Mouse (Mus musculus): Measurements from ENCODE around the gene Ell. TPM values are rescaled to one million over a fixed set of nuclear protein-coding genes. Genes with fewer than 3 reads are reported as not detected.
A peak's percentile ranks its signal among the peaks of the same experiment; 100 is the strongest.

Gene Ell
- polyA plus RNA-seq (2015; fragmentation: Nextera tagmentation; extraction: Ambion mirVana): 15.1 and 20.9 TPM in 2 replicates

DNA sequence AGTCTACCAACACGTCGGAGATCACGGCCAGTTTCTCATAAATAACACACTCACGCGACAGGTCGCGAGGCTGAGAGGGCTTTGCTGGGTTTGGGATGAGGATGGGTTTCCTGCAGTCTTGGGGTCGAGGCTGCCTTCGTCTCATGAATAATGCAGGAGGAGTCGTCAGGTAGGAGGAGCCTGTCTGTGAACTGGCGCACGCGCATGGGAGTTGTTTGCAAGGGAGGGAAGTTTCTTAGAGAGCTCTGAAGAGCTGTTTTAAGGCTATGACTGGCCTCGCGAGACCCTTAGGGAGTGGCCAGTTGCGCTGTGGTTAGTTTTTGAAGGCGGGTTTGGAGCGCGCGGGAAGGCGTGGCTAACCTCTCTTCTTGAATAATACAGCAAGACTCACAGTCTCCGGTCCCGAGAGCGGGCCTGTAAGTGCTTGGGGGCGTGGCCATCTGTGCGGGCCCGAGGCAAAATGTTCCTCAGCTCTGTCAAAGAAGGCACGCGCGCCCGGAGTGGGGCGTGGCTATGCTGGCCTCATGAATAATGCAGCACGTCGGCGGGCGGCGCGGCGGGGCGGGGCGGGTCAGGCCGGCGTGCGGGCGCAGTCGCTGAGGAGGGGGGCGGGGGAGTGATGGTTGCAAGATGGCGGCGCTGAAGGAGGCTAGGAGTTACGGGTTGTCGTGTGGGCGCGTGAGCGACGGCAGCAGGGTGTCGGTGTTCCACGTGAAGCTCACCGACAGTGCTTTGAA is at the start of gene Ell:
Ell (plus strand) TSS at position 381 of the 737 bp plus-strand sequence.
- under 1% methylated on average over 58 of the region's 58 CpGs for WGBS
- peak within 1 kb of the TSS; percentile 91 for H3K4me2 ChIP-seq
- H3K36me3 ChIP-seq: peaks cover 20% of the 10 kb centered on the region
- H3K27ac ChIP-seq (replicated peaks): peak within 1 kb of the TSS; percentile 96
- H3K4me1 ChIP-seq (replicated peaks): peaks cover 46% of the 10 kb centered on the region
- peak within 1 kb of the TSS; percentile 79 for H3K9ac ChIP-seq
- peak within 1 kb of the TSS; percentile 78 for H3K4me3 ChIP-seq
- no peaks in the 10 kb centered on the region for H3K9me3 ChIP-seq
- peak; percentile 91 for ATAC-seq (ENCODE audit: low FRiP score, low read depth)
- H3K27me3 ChIP-seq: no peaks in the 10 kb centered on the region

GRCm38 (mm10) chr8:70489576-70489975 is 49.7 kb upstream of the Ell start:
- Histone ChIP-seq H3K9ac (no peak overlapping the region), H3K4me2 (peak overlapping the region; percentile 37)

GRCm38 (mm10) chr8:70490061-70490879 is 49.0 kb upstream of the Ell start:
- no peak for ATAC-seq (ENCODE audit: low FRiP score, low read depth)
- H3K27ac ChIP-seq (replicated peaks): no peak overlapping the region
- no peaks in the 10 kb centered on the region for H3K9me3 ChIP-seq
- 0 out of 2 replicates have a peak overlapping the region, but pooled peaks have one; percentile 2 for H3K4me3 ChIP-seq
- H3K4me2 ChIP-seq: no peak overlapping the region
- peaks cover 87% of the 10 kb centered on the region for H3K27me3 ChIP-seq
- 8% methylated on average over 10 of the region's 10 CpGs for WGBS
- H3K36me3 ChIP-seq: no peaks in the 10 kb centered on the region
- H3K4me1 ChIP-seq (replicated peaks): peaks cover 73% of the 10 kb centered on the region
- H3K9ac ChIP-seq: no peak overlapping the region

More at GRCm38 (mm10) chr8:70489576-70489975, 49.7 kb upstream of the Ell start:
- H3K27ac ChIP-seq (replicated peaks): no peak overlapping the region
- peaks cover 87% of the 10 kb centered on the region for H3K27me3 ChIP-seq
- no peak for ATAC-seq (ENCODE audit: low FRiP score, low read depth)
- WGBS: under 1% methylated on average over 37 of the region's 41 CpGs
- peak overlapping the region; percentile 13; the same call in 1 of the 2 replicates for H3K4me3 ChIP-seq
- peaks cover 67% of the 10 kb centered on the region for H3K4me1 ChIP-seq (replicated peaks)
- peaks cover 3% of the 10 kb centered on the region; the same call in 1 of the 2 replicates for H3K36me3 ChIP-seq
- H3K9me3 ChIP-seq: no peaks in the 10 kb centered on the region

DNA sequence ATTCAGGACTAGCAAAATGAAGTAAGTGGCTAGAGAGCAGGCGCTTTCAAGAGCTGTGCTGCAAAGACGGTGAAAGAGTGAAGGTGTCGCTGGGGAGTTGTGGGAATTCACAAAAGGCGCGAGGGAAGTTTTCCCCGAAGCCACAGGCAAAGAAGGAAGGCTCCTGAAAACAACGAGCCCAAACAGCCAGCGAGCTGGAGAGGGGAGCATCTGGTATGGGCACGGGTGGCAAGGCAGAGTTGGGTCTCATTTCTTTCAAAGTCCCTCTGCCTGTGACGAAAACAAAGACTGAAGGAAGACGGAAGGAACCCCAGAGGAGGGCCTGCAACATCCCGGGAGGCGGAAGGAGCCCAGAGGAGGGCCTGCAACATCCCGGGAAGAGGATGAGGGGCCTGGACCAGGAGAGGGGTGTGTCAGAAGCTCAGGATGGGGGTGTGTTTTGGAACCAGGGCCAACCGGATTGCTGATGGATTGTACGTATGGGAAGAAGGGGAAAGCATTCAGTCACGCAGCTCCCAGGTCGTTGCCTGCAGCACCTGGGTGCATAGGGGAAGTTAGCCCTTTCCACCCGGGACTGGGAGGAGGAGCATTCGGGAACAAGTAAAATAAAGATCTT is 48.3 kb upstream of the Ell start:
- Histone ChIP-seq H3K4me2 (no peak overlapping the region), H3K9ac (no peak overlapping the region), H3K4me1 (replicated peaks) (peaks cover 78% of the 10 kb centered on the region), H3K9me3 (no peaks in the 10 kb centered on the region), H3K4me3 (0 out of 2 replicates have a peak overlapping the region, but pooled peaks have one; percentile 2), H3K27ac (replicated peaks) (no peak overlapping the region), H3K27me3 (peaks cover 87% of the 10 kb centered on the region), H3K36me3 (no peaks in the 10 kb centered on the region)
- 2% methylated on average over 20 of the region's 20 CpGs for WGBS
- ATAC-seq (ENCODE audit: low FRiP score, low read depth): no peak

GRCm38 (mm10) chr8:70492664-70493640 is 46.3 kb upstream of the Ell start, which contains the start of gene Crlf1:
TSS of gene Crlf1 (plus strand) at chr8:70493158.
- Histone ChIP-seq H3K27me3 (peaks cover 98% of the 10 kb centered on the region), H3K9me3 (no peaks in the 10 kb centered on the region), H3K4me1 (replicated peaks) (peaks cover 61% of the 10 kb centered on the region), H3K4me3 (peak within 1 kb of the TSS; percentile 37), H3K4me2 (peak within 1 kb of the TSS; percentile 76), H3K27ac (replicated peaks) (no peak within 1 kb of the TSS), H3K36me3 (no peaks in the 10 kb centered on the region), H3K9ac (peak within 1 kb of the TSS; percentile 14)
- under 1% methylated on average over 48 of the region's 93 CpGs for WGBS
- no peak for ATAC-seq (ENCODE audit: low FRiP score, low read depth)

DNA sequence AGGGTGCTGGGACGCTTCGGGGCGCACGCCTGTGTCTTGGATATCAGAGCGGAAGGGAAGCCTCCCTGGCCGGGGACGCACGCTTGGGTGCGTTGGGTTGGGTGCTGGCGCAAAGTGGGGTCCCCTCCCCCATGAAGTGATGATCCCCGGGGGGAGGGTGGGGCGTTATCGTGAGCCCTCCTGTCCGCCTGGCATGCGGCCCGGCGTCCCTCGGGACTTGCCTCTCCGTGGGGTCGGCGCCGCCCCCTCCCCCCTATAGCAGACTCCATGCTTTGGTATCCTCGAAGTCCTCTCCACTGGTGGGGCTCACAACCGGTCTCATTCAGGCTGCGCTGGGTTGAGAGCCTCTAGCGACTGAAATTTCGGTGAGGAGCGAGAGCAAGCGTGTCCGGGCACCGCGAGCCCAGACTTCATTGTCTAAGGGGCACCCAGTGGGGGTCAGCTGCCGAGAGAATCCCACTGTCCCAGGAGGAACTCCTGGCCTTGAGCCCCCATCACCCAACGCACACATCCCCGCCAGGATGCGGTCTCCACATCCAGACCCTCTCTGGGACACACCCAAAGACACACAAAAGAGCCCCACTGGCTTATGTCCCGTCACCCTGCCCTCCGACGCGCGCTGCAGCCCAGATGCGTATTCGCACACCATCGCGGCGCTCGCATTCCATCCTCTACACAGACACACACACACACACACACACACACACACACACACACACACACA is 45.4 kb upstream of the Ell start:
- Histone ChIP-seq H3K27me3 (peaks cover 98% of the 10 kb centered on the region), H3K9ac (no peak overlapping the region; the same call in 1 of the 2 replicates), H3K36me3 (no peaks in the 10 kb centered on the region), H3K4me3 (peak overlapping the region; percentile 37), H3K4me2 (peak overlapping the region; percentile 76), H3K4me1 (replicated peaks) (peaks cover 52% of the 10 kb centered on the region), H3K27ac (replicated peaks) (no peak overlapping the region), H3K9me3 (no peaks in the 10 kb centered on the region)
- no peak for ATAC-seq (ENCODE audit: low FRiP score, low read depth)
- 1% methylated on average over 38 of the region's 47 CpGs for WGBS

DNA sequence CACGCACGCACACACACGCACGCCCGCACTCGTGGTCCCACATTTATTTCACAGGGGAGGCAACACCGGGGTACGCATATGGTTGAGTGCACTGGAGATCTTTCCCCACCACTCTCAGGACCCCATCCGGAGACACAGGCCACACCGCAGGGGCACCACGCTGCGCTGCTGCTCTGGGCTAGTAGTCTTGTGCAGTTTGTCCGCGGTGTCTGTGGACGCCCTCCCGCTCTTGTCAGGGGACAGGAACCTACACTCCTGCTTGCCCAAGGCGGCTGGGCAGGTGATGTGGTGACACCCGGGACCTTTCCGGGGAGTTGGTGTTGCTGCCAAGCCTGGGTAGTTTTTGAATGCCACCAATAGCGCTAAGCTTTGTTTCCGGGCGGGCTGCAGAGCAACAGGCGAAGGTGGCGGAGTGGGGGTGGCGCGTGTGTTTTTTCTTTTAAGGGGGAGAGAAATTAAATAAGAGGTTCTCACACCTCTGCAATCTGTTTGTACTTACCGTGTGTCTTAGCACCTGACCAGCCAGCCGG is 44.8 kb upstream of the Ell start:
- peak overlapping the region; percentile 37 for H3K4me3 ChIP-seq
- no peaks in the 10 kb centered on the region for H3K9me3 ChIP-seq
- ATAC-seq (ENCODE audit: low FRiP score, low read depth): no peak
- peaks cover 46% of the 10 kb centered on the region for H3K4me1 ChIP-seq (replicated peaks)
- H3K36me3 ChIP-seq: no peaks in the 10 kb centered on the region
- H3K4me2 ChIP-seq: peak overlapping the region; percentile 76
- no peak overlapping the region for H3K9ac ChIP-seq
- H3K27ac ChIP-seq (replicated peaks): no peak overlapping the region
- WGBS: 2% methylated on average over 28 of the region's 28 CpGs
- H3K27me3 ChIP-seq: peaks cover 98% of the 10 kb centered on the region

DNA sequence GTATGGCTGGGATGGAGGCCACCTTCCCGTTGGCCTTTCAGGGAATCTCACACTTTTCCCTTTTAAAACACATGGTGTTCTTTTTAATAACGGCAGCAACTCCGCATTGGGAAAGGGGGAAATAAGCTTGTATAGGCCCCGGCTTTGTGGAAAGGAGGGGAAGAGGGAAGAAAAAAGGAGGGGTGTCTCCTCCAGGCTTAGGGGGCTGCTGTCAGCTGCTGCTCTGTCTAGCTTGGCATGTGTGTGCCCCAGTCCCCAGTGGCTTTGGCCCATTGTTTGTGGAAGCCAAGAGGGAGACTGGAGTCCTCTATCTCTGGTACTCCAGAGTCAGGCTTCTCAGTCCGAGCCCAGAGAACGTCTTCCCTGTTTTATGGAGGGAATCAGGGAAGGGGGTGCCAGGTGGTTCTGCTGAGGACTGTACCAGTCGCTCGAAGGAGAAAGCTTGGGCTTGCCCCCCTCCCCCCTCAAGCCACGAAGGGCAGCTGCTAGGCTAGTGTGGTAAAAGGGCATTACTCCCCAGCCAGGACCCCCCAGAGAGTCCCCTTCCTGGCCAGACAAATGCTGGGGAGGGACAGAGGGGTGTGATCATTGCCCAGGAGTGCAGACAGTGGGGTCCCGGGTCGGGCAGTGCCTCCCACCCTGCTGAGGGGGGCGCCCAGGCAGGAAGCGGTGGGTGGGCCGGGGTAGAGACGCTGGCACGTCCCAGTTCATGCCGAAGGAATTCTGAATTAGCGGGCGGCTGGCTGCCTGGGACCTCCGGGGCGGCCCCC is 44.1 kb upstream of the Ell start:
- ATAC-seq (ENCODE audit: low FRiP score, low read depth): no peak; the same call in 1 of the 2 replicates
- H3K27ac ChIP-seq (replicated peaks): no peak overlapping the region
- peak overlapping the region; percentile 14; the same call in 1 of the 2 replicates for H3K4me2 ChIP-seq
- H3K27me3 ChIP-seq: peaks cover 99% of the 10 kb centered on the region
- WGBS: 3% methylated on average over 19 of the region's 21 CpGs
- H3K4me3 ChIP-seq: no peak overlapping the region
- no peaks in the 10 kb centered on the region for H3K36me3 ChIP-seq
- no peak overlapping the region for H3K9ac ChIP-seq
- no peaks in the 10 kb centered on the region for H3K9me3 ChIP-seq
- H3K4me1 ChIP-seq (replicated peaks): peaks cover 42% of the 10 kb centered on the region

DNA sequence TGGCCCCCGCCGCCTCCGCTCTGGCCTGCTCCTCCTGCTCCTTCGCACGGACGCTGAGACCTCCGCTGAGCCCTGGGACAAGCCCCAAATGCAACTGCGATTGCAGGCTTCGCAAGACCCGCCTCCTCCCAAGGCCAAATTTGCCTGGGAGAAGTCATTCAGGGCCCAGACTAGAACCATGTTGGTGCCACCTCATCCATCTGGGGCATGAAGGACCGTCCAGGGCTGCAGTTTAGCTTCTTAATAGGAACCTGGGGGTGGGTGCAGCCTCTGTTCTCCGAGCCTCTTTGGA is 43.5 kb upstream of the Ell start:
- Histone ChIP-seq H3K27me3 (peaks cover 99% of the 10 kb centered on the region), H3K9me3 (no peaks in the 10 kb centered on the region), H3K4me2 (peak overlapping the region; percentile 14; the same call in 1 of the 2 replicates), H3K27ac (replicated peaks) (no peak overlapping the region), H3K4me3 (no peak overlapping the region), H3K4me1 (replicated peaks) (peaks cover 40% of the 10 kb centered on the region), H3K36me3 (no peaks in the 10 kb centered on the region), H3K9ac (no peak overlapping the region)
- no peak for ATAC-seq (ENCODE audit: low FRiP score, low read depth)
- WGBS: 10% methylated on average over 12 of the region's 12 CpGs
